Mouse (Mus musculus): ENCODE results near the gene Vmn1r163. TPM values are rescaled to one million over a fixed set of nuclear protein-coding genes. Genes with fewer than 3 reads are reported as not detected.
"Not testable (repeated sequence)": the region's sequence is repeated elsewhere in the genome, so short reads cannot be mapped to it uniquely, and the experiment has no call there.

Gene Vmn1r163
- not detected for total RNA-seq (2021)

DNA sequence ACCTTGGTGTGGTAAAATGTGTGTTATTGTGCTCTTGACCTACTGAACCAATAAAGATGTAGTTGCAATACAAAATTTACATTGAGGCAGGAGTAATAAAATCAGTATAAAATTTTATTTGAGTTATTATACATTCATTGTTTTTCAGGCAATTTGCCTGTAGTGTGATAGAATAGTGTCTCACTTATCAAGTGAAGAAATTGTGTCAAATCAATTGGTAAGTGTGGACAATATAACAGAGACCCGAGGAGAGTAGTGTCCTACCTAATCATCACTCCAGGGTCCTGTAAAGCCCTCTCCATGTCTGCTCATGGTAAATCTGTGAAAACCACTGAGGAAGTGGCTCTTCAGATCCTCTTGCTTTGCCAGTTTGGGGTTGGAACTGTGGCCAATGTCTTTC lies at the start of gene Vmn1r163:
Vmn1r163 (plus strand) TSS at position 301 of the 400 bp plus-strand sequence.
- DNase-seq (ENCODE audit: extremely low spot score in 1 of 2, low spot score in 1 of 2): not testable (repeated sequence)

GRCm38 (mm10) chr7:23019823-23020222 lies 35.5 kb upstream of the Vmn1r163 start, which contains the start of gene Gm4216:
Gm4216 (minus strand) TSS chr7:23019923.
- not testable (repeated sequence) for DNase-seq (ENCODE audit: extremely low spot score in 1 of 2, low spot score in 1 of 2)

DNA sequence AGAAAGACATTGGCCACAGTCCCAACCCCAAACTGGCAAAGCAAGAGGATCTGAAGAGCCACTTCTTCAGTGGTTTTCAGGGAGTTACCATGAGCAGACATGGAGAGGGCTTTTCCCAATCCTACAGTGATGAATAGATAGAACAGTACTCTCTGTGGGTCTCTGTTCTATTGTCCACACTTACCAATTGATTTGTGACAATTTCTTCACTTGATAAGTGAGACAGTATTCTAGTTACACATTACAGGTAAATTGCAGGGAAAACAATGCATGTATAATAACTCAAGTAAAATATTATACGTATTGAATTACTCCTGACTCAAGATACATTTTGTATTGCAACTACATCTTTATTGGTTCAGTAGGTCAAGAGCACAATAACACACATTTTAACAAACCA lies 12.0 kb downstream of the Vmn1r163 start, which contains the start of gene Gm8720:
Gm8720 (minus strand) TSS at position 101 of the 400 bp plus-strand sequence.
- DNase-seq (ENCODE audit: extremely low spot score in 1 of 2, low spot score in 1 of 2): not testable (repeated sequence)

Other genes starting within 250 kb of the Vmn1r163 start
- not detected for gene Vmn1r159, start 211.9 kb upstream of the Vmn1r163 start, total RNA-seq (2021)
- gene Vmn1r160, start 184.3 kb upstream of the Vmn1r163 start, total RNA-seq (2021): not detected
- not detected for gene Gm4214, start 70.9 kb upstream of the Vmn1r163 start, total RNA-seq (2021)
- not detected for gene Gm4216, start 35.6 kb upstream of the Vmn1r163 start, total RNA-seq (2021)
- not detected for gene Gm8720, start 11.9 kb downstream of the Vmn1r163 start, total RNA-seq (2021)
- not detected for gene Gm10662, start 88.9 kb downstream of the Vmn1r163 start, total RNA-seq (2021)
- not detected for gene Vmn1r165, start 161.8 kb downstream of the Vmn1r163 start, total RNA-seq (2021)
- not detected for gene Vmn1r166, start 196.1 kb downstream of the Vmn1r163 start, total RNA-seq (2021)
- gene Gm6902, start 223.4 kb downstream of the Vmn1r163 start, total RNA-seq (2021): not detected
- gene Nlrp4e, start 245.7 kb downstream of the Vmn1r163 start, total RNA-seq (2021): not detected